Mouse (Mus musculus): Measurements from ENCODE around the gene 4930507D05Rik. TPM values are rescaled to one million over a fixed set of nuclear protein-coding genes. Genes with fewer than 3 reads are reported as not detected.
"Not testable (repeated sequence)": the region's sequence is repeated elsewhere in the genome, so short reads cannot be mapped to it uniquely, and the experiment has no call there.

4930507D05Rik gene
- total and polyA plus RNA-seq, 2 experiments from 2014 or later = 1.2 to 2.7 TPM

- H3K4me3 ChIP-seq (ENCODE audit: low read depth, low read length) = peak within 1 kb of the TSS; percentile 94
- peak; percentile 99 for DNase-seq (ENCODE audit: low spot score)
- 0% methylated on average over 42 of the region's 59 CpGs for WGBS
- no peaks in the 10 kb centered on the region for H3K27me3 ChIP-seq (ENCODE audit: insufficient read depth, low read length)
- H3K9ac ChIP-seq (replicated peaks; ENCODE audit: low read length, poor library complexity, severe bottlenecking) = peak within 1 kb of the TSS; percentile 92
- no peaks in the 10 kb centered on the region for H3K9me3 ChIP-seq (ENCODE audit: low read length)
- H3K27ac ChIP-seq (ENCODE audit: low read depth, low read length) = peak within 1 kb of the TSS; percentile 84
- peak; percentile 90 for ATAC-seq (ENCODE audit: low FRiP score)
- peak within 1 kb of the TSS; percentile 73 for H3K4me2 ChIP-seq (ENCODE audit: low read depth, low read length, poor library complexity, severe bottlenecking)
- no peaks in the 10 kb centered on the region for H3K4me1 ChIP-seq (ENCODE audit: insufficient read depth, low read length)
- TF ChIP-seq CTCF (IDR thresholded peaks at IDR 0.05) = no peak
- H3K36me3 ChIP-seq (ENCODE audit: insufficient read depth, low read length) = no peaks in the 10 kb centered on the region
These were observed 37.5 kb downstream of the 4930507D05Rik start, which contains the start of gene Vps26a for GRCm38 (mm10) chr10:62486618-62487415. Gene Vps26a (minus strand): TSS chr10:62486805.

GRCm38 (mm10) chr10:62488266-62488665 lies 39.0 kb downstream of the 4930507D05Rik start:
- H3K9ac ChIP-seq (replicated peaks; ENCODE audit: low read length, poor library complexity, severe bottlenecking) = no peak overlapping the region
- DNase-seq (ENCODE audit: low spot score) (peak; percentile 70), ATAC-seq (ENCODE audit: low FRiP score) (no peak)
- H3K27ac ChIP-seq (ENCODE audit: low read depth, low read length) = no peak overlapping the region
- H3K36me3 ChIP-seq (ENCODE audit: insufficient read depth, low read length) = no peaks in the 10 kb centered on the region
- H3K4me1 ChIP-seq (ENCODE audit: insufficient read depth, low read length) = no peaks in the 10 kb centered on the region
- peak; percentile 77 for TF ChIP-seq CTCF (IDR thresholded peaks at IDR 0.05)
- H3K9me3 ChIP-seq (ENCODE audit: low read length) = no peaks in the 10 kb centered on the region
- H3K4me3 ChIP-seq (ENCODE audit: low read depth, low read length) = no peak overlapping the region
- no peak overlapping the region for H3K4me2 ChIP-seq (ENCODE audit: low read depth, low read length, poor library complexity, severe bottlenecking)
- H3K27me3 ChIP-seq (ENCODE audit: insufficient read depth, low read length) = no peaks in the 10 kb centered on the region
- WGBS = 16% methylated on average over 1 of the region's 1 CpGs

- not testable (repeated sequence) for H3K36me3 ChIP-seq (ENCODE audit: insufficient read depth, low read length); H3K27me3 ChIP-seq (ENCODE audit: insufficient read depth, low read length); H3K4me2 ChIP-seq (ENCODE audit: low read depth, low read length, poor library complexity, severe bottlenecking); H3K4me1 ChIP-seq (ENCODE audit: insufficient read depth, low read length); H3K27ac ChIP-seq (ENCODE audit: low read depth, low read length); H3K9ac ChIP-seq (replicated peaks; ENCODE audit: low read length, poor library complexity, severe bottlenecking); ATAC-seq (ENCODE audit: low FRiP score); H3K9me3 ChIP-seq (ENCODE audit: low read length); H3K4me3 ChIP-seq (ENCODE audit: low read depth, low read length); DNase-seq (ENCODE audit: low spot score)
- 83% methylated on average over 3 of the region's 3 CpGs for WGBS
These were observed 42.4 kb downstream of the 4930507D05Rik start for GRCm38 (mm10) chr10:62491681-62492080.

GRCm38 (mm10) chr10:62500088-62500915 lies 51.0 kb downstream of the 4930507D05Rik start:
- H3K9ac ChIP-seq (replicated peaks; ENCODE audit: low read length, poor library complexity, severe bottlenecking) = no peak overlapping the region

More at GRCm38 (mm10) chr10:62500088-62500915, 51.0 kb downstream of the 4930507D05Rik start:
- WGBS = 22% methylated on average over 15 of the region's 15 CpGs
- no peaks in the 10 kb centered on the region for H3K9me3 ChIP-seq (ENCODE audit: low read length)
- peak; percentile 94 for TF ChIP-seq CTCF (IDR thresholded peaks at IDR 0.05)
- peak; percentile 38; the same call in 1 of the 2 replicates for ATAC-seq (ENCODE audit: low FRiP score)
- H3K4me1 ChIP-seq (ENCODE audit: insufficient read depth, low read length) = no peaks in the 10 kb centered on the region
- DNase-seq (ENCODE audit: low spot score) = peak; percentile 79
- H3K4me2 ChIP-seq (ENCODE audit: low read depth, low read length, poor library complexity, severe bottlenecking) = peak overlapping the region; percentile 31
- H3K4me3 ChIP-seq (ENCODE audit: low read depth, low read length) = peak overlapping the region; percentile 14; the same call in 1 of the 2 replicates
- H3K27me3 ChIP-seq (ENCODE audit: insufficient read depth, low read length) = no peaks in the 10 kb centered on the region
- no peaks in the 10 kb centered on the region for H3K36me3 ChIP-seq (ENCODE audit: insufficient read depth, low read length)
- no peak overlapping the region for H3K27ac ChIP-seq (ENCODE audit: low read depth, low read length)

Other genes with a start within 250 kb of the 4930507D05Rik start
- 13.8 and 20.2 TPM in 2 replicates for gene Tspan15, start 218.2 kb upstream of the 4930507D05Rik start, total RNA-seq (2014; rRNA removed)
- gene Tspan15, start 218.2 kb upstream of the 4930507D05Rik start, polyA plus RNA-seq (2015; fragmentation: Nextera tagmentation; extraction: Ambion mirVana) = 17.0 and 19.0 TPM in 2 replicates
- not detected in 2 replicates for gene Tacr2, start 197.1 kb upstream of the 4930507D05Rik start, total RNA-seq (2014; rRNA removed)
- 0.06 TPM in 1 of 2 replicates, not detected in the other for gene Tacr2, start 197.1 kb upstream of the 4930507D05Rik start, polyA plus RNA-seq (2015; fragmentation: Nextera tagmentation; extraction: Ambion mirVana)
- 103 and 119 TPM in 2 replicates for gene Hk1, start 69.6 kb upstream of the 4930507D05Rik start, total RNA-seq (2014; rRNA removed)
- gene Hk1, start 69.6 kb upstream of the 4930507D05Rik start, polyA plus RNA-seq (2015; fragmentation: Nextera tagmentation; extraction: Ambion mirVana) = 157 and 163 TPM in 2 replicates
- gene Hkdc1, start 27.0 kb upstream of the 4930507D05Rik start, total RNA-seq (2014; rRNA removed) = 0.44 and 0.47 TPM in 2 replicates
- gene Hkdc1, start 27.0 kb upstream of the 4930507D05Rik start, polyA plus RNA-seq (2015; fragmentation: Nextera tagmentation; extraction: Ambion mirVana) = 0.29 and 0.46 TPM in 2 replicates
- 23.4 and 26.6 TPM in 2 replicates for gene Supv3l1, start 249 bp downstream of the 4930507D05Rik start, total RNA-seq (2014; rRNA removed)
- gene Supv3l1, start 249 bp downstream of the 4930507D05Rik start, polyA plus RNA-seq (2015; fragmentation: Nextera tagmentation; extraction: Ambion mirVana) = 15.5 and 16.1 TPM in 2 replicates
- gene Vps26a, start 37.3 kb downstream of the 4930507D05Rik start, total RNA-seq (2014; rRNA removed) = 28.6 and 31.4 TPM in 2 replicates
- 41.8 and 42.6 TPM in 2 replicates for gene Vps26a, start 37.3 kb downstream of the 4930507D05Rik start, polyA plus RNA-seq (2015; fragmentation: Nextera tagmentation; extraction: Ambion mirVana)
- 15.5 and 16.2 TPM in 2 replicates for gene Srgn, start 78.0 kb downstream of the 4930507D05Rik start, total RNA-seq (2014; rRNA removed)
- gene Srgn, start 78.0 kb downstream of the 4930507D05Rik start, polyA plus RNA-seq (2015; fragmentation: Nextera tagmentation; extraction: Ambion mirVana) = 19.3 and 23.5 TPM in 2 replicates
- gene Kif1bp, start 129.0 kb downstream of the 4930507D05Rik start, total RNA-seq (2014; rRNA removed) = 70.5 and 84.2 TPM in 2 replicates
- 69.2 and 73.4 TPM in 2 replicates for gene Kif1bp, start 129.0 kb downstream of the 4930507D05Rik start, polyA plus RNA-seq (2015; fragmentation: Nextera tagmentation; extraction: Ambion mirVana)
- 16.7 and 20.2 TPM in 2 replicates for gene Ddx21, start 152.8 kb downstream of the 4930507D05Rik start, total RNA-seq (2014; rRNA removed)
- 8.7 and 10.6 TPM in 2 replicates for gene Ddx21, start 152.8 kb downstream of the 4930507D05Rik start, polyA plus RNA-seq (2015; fragmentation: Nextera tagmentation; extraction: Ambion mirVana)
- 40.8 and 61.8 TPM in 2 replicates for gene Ddx50, start 201.7 kb downstream of the 4930507D05Rik start, total RNA-seq (2014; rRNA removed)
- gene Ddx50, start 201.7 kb downstream of the 4930507D05Rik start, polyA plus RNA-seq (2015; fragmentation: Nextera tagmentation; extraction: Ambion mirVana) = 71.9 and 77.0 TPM in 2 replicates